Comparison of ENCODE assay signal across 24 mouse cellular contexts in genomic region chr2:6149801-6150200, GRCm38 (mm10). TPM values are rescaled to one million over a fixed set of nuclear protein-coding genes. Genes with fewer than 3 reads are reported as not detected.
DNase-seq lines count a peak whose midpoint lies in the region; ATAC-seq and TF ChIP-seq lines count a peak whose summit lies in the region.
"Had no signal": no experiment of that assay in that cellular context is flagged by ENCODE, and none has a peak within 500 bp of the region (broad histone marks: within the 10 kb centered on the region; RNA-seq: fewer than 3 reads in every experiment).

No protein-coding gene starts in this region.

- no peaks in the 10 kb centered on the region for H3K36me3 ChIP-seq in lung, postnatal 0 days (ENCODE audit: insufficient read depth, low read length)
- H3K36me3 ChIP-seq: embryonic facial prominence, embryonic 10.5 days; embryonic facial prominence, embryonic 12.5 days; forebrain, embryonic 15.5 days; G1E had no signal

- no peaks in the 10 kb centered on the region for H3K27me3 ChIP-seq in lung, postnatal 0 days (replicated peaks; ENCODE audit: insufficient read depth, low read length)
- H3K27me3 ChIP-seq: CH12.LX; embryonic facial prominence, embryonic 12.5 days; forebrain, embryonic 13.5 days; forebrain, embryonic 15.5 days; Patski had no signal

- no peak for TF ChIP-seq POLR2A in lung, adult 2 months (IDR thresholded peaks at IDR 0.05; ENCODE audit: borderline replicate concordance, extremely low read depth, low read depth, low read length)

- 0 out of 2 replicates have a peak, but pooled peaks have one; percentile 36 for TF ChIP-seq EP300 in lung, postnatal 0 days (IDR thresholded peaks at IDR 0.05)

- no peak overlapping the region for H3K9ac ChIP-seq in lung, postnatal 0 days (replicated peaks; ENCODE audit: low read depth)
- H3K9ac ChIP-seq: embryonic facial prominence, embryonic 12.5 days; forebrain, embryonic 13.5 days; forebrain, embryonic 15.5 days had no signal

- no peak overlapping the region for H3K4me3 ChIP-seq in lung, postnatal 0 days (ENCODE audit: low read depth, low read length)
- H3K4me3 ChIP-seq in lung, adult 2 months (replicated peaks; ENCODE audit: extremely low read depth, low read depth, low read length) = no peak overlapping the region
- H3K4me3 ChIP-seq: embryonic facial prominence, embryonic 10.5 days; embryonic facial prominence, embryonic 12.5 days; forebrain, embryonic 13.5 days; forebrain, embryonic 15.5 days had no signal

- WGBS in lung, postnatal 0 days = 62% methylated on average over 5 of the region's 5 CpGs
- WGBS in lung, adult 2 months = 80% methylated on average over 5 of the region's 5 CpGs

- no peak for TF ChIP-seq CTCF in lung, postnatal 0 days (IDR thresholded peaks at IDR 0.05)
- TF ChIP-seq CTCF in lung, adult 2 months (IDR thresholded peaks at IDR 0.05; ENCODE audit: insufficient read depth, low read length) = no peak

- no peaks in the 10 kb centered on the region for H3K9me3 ChIP-seq in lung, postnatal 0 days (ENCODE audit: low read length)
- H3K9me3 ChIP-seq: embryonic facial prominence, embryonic 10.5 days; embryonic facial prominence, embryonic 12.5 days; forebrain, embryonic 13.5 days; forebrain, embryonic 15.5 days; G1E had no signal

- H3K4me2 ChIP-seq in lung, postnatal 0 days (replicated peaks; ENCODE audit: low read depth, low read length) = no peak overlapping the region
- H3K4me2 ChIP-seq: embryonic facial prominence, embryonic 12.5 days; forebrain, embryonic 13.5 days; forebrain, embryonic 15.5 days had no signal

- no peaks in the 10 kb centered on the region for H3K4me1 ChIP-seq in lung, postnatal 0 days (ENCODE audit: insufficient read depth, low read depth, low read length)
- no peaks in the 10 kb centered on the region for H3K4me1 ChIP-seq in lung, adult 2 months (ENCODE audit: control insufficient read depth, insufficient read depth, low read length)
- H3K4me1 ChIP-seq: embryonic facial prominence, embryonic 12.5 days; forebrain, embryonic 13.5 days; forebrain, embryonic 15.5 days had no signal

- intact Hi-C loops in heart, postnatal 14 days (cut with DNase I) = no loop called here

- no peak overlapping the region for H3K27ac ChIP-seq in lung, postnatal 0 days (ENCODE audit: low read length)
- H3K27ac ChIP-seq: embryonic facial prominence, embryonic 10.5 days; embryonic facial prominence, embryonic 12.5 days; forebrain, embryonic 13.5 days; forebrain, embryonic 15.5 days had no signal

- DNase-seq in adrenal gland, adult 2 months = peak; percentile 33
- no peak for DNase-seq in adrenal gland, adult 18-20 months (ENCODE audit: low spot score in 2 of 2)
- DNase-seq in lung, postnatal 0 days (ENCODE audit: low spot score) = peak; percentile 71
- no peak for DNase-seq in lung, adult 2 months
- peak; percentile 35 for DNase-seq in lung, postnatal 25 days (ENCODE audit: low spot score)
- no peak for DNase-seq in heart, postnatal 14 days
- DNase-seq: adrenal gland, adult 8-10 months; adrenal gland, postnatal 14 days; B cell, adult 2 months; cerebellum, adult 11-12 months; cerebellum, adult 2 months; cerebellum, adult 9-10 months; cerebellum, postnatal 10 days; cerebellum, postnatal 25 days had no signal

- peak; percentile 89 for ATAC-seq in lung, postnatal 0 days
- ATAC-seq in megakaryocyte-erythroid progenitor cell, adult 5-6 weeks (replicated peaks; ENCODE audit: low FRiP score, low TSS enrichment, poor library complexity, severe bottlenecking) = 0 out of 2 replicates have a peak, but pooled peaks have one; percentile 32
- ATAC-seq: activated CD4-positive, CD25-positive, alpha-beta regulatory T cell, adult 4 months; CD4-positive, CD25-positive, alpha-beta regulatory T cell, adult 4 months; forebrain, embryonic 13.5 days; forebrain, embryonic 15.5 days; Patski had no signal

RNA-seq across cellular contexts. Expression of gene Proser2, which starts 19.8 kb away (rescaled TPM):
- 10 to 100 TPM in 1 of 2 experiments, 1 to 10 TPM in 1; 8.7 to 18.7 TPM for total RNA-seq in adrenal gland, adult 2 months (2021)
- polyA plus RNA-seq in adrenal gland, adult 2 months (2012; rRNA removed) = 12.1 and 15.6 TPM in 2 replicates
- total RNA-seq in adrenal gland, adult 18-20 months (2021) = 10 to 100 TPM; 14.0 to 21.6 TPM
- polyA plus RNA-seq in lung, postnatal 0 days (2015; fragmentation: Nextera tagmentation; extraction: Ambion mirVana) = 14.0 and 15.2 TPM in 2 replicates
- 7.2 and 10.2 TPM in 2 replicates for polyA plus RNA-seq in lung, adult 2 months (2012; rRNA removed)
- not detected in 2 replicates for total RNA-seq in megakaryocyte-erythroid progenitor cell, adult 5-6 weeks (2014; fragmentation: Nextera tagmentation)
- total RNA-seq in megakaryocyte-erythroid progenitor cell, adult 5-6 weeks (2017) = not detected in 2 replicates
- total RNA-seq in heart, postnatal 14 days (2021) = 10 to 100 TPM; 19.6 to 28.0 TPM
- polyA plus RNA-seq: activated CD4-positive, CD25-positive, alpha-beta regulatory T cell, adult 4 months; G1E had no signal

Comparison
In these comparisons a context has a peak if more than half of its experiments do, and no peak if none do; other contexts are left out.
1. DNase-seq: peak in adrenal gland, adult 2 months (single experiment), lung, postnatal 0 days (single experiment) and lung, postnatal 25 days (single experiment); none in adrenal gland, adult 18-20 months (0 of 2), lung, adult 2 months (single experiment) and heart, postnatal 14 days (0 of 2).
2. RNA of gene Proser2, which starts 19.8 kb away (total RNA-seq): 19.6 to 28.0 TPM in heart, postnatal 14 days, 14.0 to 21.6 TPM in adrenal gland, adult 18-20 months and 8.7 to 18.7 TPM in adrenal gland, adult 2 months; not detected in megakaryocyte-erythroid progenitor cell, adult 5-6 weeks; every median in the first group is over 4 times any median in the second.